Mouse (Mus musculus): ENCODE data around the gene Lcp1. TPM values are rescaled to one million over a fixed set of nuclear protein-coding genes. Genes with fewer than 3 reads are reported as not detected.

Gene Lcp1
- total RNA-seq, 2 experiments from 2014 or later, result 8.5 to 8.8 TPM

DNA sequence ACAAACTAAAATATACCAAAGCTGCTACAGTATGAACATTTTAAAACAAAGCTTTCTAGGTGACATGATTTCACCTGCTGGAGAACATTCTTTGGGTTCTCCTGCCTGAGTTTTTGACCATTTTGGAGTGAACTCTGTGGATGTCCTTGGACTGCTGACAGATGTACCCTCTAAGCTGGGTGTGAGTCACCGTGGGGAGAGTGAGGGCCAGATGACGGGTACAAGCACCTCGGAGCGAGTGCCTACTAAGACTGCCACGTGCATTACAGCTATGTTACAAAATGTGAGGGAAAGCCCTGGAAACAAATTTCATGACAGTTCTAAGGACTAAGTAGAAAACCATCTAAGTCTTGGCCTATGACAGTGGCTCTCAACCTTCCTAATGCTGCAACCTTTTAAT, 138.6 kb downstream of the Lcp1 start:
- DNase-seq (ENCODE audit: low spot score in 2 of 2), result no peak

DNA sequence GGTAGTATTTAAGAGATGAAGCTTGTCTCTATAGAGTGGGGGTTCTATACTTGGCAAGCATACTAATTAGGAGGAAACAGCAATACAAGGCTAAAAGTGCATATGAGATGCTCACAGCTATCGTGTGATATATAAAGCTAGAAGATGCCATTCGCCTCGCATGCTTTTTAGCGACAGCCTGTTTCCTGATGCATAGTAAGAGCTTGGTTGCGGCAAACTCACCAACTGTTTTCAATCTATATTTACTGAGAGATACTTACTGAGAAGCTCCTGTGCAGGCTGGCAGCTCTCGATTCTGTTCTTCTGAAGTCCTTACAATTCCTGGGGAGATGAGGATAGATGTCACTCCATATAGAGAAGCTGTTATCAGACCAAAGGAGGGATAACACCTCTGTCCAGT, 148.8 kb downstream of the Lcp1 start:
- no peak for DNase-seq (ENCODE audit: low spot score in 2 of 2)

DNA sequence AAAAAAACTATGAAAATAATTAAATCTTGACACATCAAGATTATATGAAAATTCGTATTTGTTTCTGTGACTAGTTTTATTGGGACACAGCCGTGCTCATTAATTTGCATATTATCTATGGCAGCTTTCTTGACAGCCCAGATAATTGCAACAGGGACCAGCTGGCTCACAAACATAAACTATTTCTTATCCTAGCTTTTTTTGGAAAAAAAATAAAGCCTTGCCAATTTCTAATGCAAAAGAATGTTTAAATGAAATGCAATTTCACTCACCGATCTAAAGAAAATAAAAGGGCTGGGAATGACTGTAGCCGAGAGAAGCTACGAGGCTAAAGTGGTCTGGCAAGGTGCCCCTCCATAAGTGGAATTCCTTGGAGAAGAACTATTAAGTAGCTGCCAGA, 149.5 kb downstream of the Lcp1 start:
- no peak for DNase-seq (ENCODE audit: low spot score in 2 of 2)

Small RNA genes lying within 50 kb of the gene (microRNA-seq; reads per million reads assigned to microRNA genes)
- 0 reads per million in 2 experiments for gene Gm44482

Other genes starting within 250 kb of the Lcp1 start
- 10 to 100 TPM; 33.8 to 35.5 TPM for gene Lrch1, start 183.2 kb upstream of the Lcp1 start, total RNA-seq (2021)
- gene Rubcnl, start 115.1 kb upstream of the Lcp1 start, total RNA-seq (2021), result 1 to 10 TPM; 1.0 to 1.1 TPM
- not detected for gene Lrrc63, start 220 bp upstream of the Lcp1 start, total RNA-seq (2021)
- gene Cpb2, start 111.2 kb downstream of the Lcp1 start, total RNA-seq (2021), result not detected
- gene Zc3h13, start 153.3 kb downstream of the Lcp1 start, total RNA-seq (2021), result 10 to 100 TPM; 50.1 to 60.0 TPM